Mouse (Mus musculus): ENCODE measurements around the gene Car5a.
A peak's percentile ranks its signal among the peaks of the same experiment; 100 is the strongest.

Gene Car5a

GRCm38 (mm10) chr8:121954981-121955555, 10.4 kb upstream of the Car5a start:
- no peak for DNase-seq

- no peak for DNase-seq
Observed at GRCm38 (mm10) chr8:121953821-121954545, 9.3 kb upstream of the Car5a start.

GRCm38 (mm10) chr8:121952800-121953199, 8.1 kb upstream of the Car5a start:
- DNase-seq, result no peak

GRCm38 (mm10) chr8:121952122-121952521, 7.4 kb upstream of the Car5a start:
- no peak for DNase-seq

- DNase-seq, result peak; percentile 38
Observed at GRCm38 (mm10) chr8:121951656-121952009, 6.9 kb upstream of the Car5a start.

GRCm38 (mm10) chr8:121950749-121951655, 6.3 kb upstream of the Car5a start:
- peak; percentile 76 for DNase-seq

- DNase-seq, result peak; percentile 99
Observed at GRCm38 (mm10) chr8:121949941-121950748, 5.4 kb upstream of the Car5a start.

GRCm38 (mm10) chr8:121949222-121949800, 4.6 kb upstream of the Car5a start, which contains the start of gene Banp:
Banp (plus strand) TSS chr8:121949750.
- no peak for DNase-seq

GRCm38 (mm10) chr8:121948321-121949145, 3.8 kb upstream of the Car5a start:
- no peak for DNase-seq

- DNase-seq, result peak; percentile 68
Observed at GRCm38 (mm10) chr8:121947753-121948141, 3.0 kb upstream of the Car5a start.

- no peak for DNase-seq
Observed at GRCm38 (mm10) chr8:121947047-121947752, 2.5 kb upstream of the Car5a start.

- DNase-seq, result no peak
Observed at GRCm38 (mm10) chr8:121946351-121946750, 1.6 kb upstream of the Car5a start.

- DNase-seq, result no peak
Observed at GRCm38 (mm10) chr8:121943716-121944115, 988 bp downstream of the Car5a start.

- DNase-seq, result no peak
Observed at GRCm38 (mm10) chr8:121943057-121943540, 1.6 kb downstream of the Car5a start.

GRCm38 (mm10) chr8:121938732-121939131, 6.0 kb downstream of the Car5a start:
- no peak for DNase-seq

GRCm38 (mm10) chr8:121936391-121936790, 8.3 kb downstream of the Car5a start:
- no peak for DNase-seq

GRCm38 (mm10) chr8:121935341-121936294, 9.1 kb downstream of the Car5a start:
- peak; percentile 77 for DNase-seq

- no peak for DNase-seq
Observed at GRCm38 (mm10) chr8:121934923-121935322, 9.8 kb downstream of the Car5a start.

- no peak for DNase-seq
Observed at GRCm38 (mm10) chr8:121934506-121934905, 10.2 kb downstream of the Car5a start.

Measured in cerebellum, adult 8-10 months (tissue).